Comparison of ENCODE assay signal across 18 mouse cellular contexts in the genomic region with DNA sequence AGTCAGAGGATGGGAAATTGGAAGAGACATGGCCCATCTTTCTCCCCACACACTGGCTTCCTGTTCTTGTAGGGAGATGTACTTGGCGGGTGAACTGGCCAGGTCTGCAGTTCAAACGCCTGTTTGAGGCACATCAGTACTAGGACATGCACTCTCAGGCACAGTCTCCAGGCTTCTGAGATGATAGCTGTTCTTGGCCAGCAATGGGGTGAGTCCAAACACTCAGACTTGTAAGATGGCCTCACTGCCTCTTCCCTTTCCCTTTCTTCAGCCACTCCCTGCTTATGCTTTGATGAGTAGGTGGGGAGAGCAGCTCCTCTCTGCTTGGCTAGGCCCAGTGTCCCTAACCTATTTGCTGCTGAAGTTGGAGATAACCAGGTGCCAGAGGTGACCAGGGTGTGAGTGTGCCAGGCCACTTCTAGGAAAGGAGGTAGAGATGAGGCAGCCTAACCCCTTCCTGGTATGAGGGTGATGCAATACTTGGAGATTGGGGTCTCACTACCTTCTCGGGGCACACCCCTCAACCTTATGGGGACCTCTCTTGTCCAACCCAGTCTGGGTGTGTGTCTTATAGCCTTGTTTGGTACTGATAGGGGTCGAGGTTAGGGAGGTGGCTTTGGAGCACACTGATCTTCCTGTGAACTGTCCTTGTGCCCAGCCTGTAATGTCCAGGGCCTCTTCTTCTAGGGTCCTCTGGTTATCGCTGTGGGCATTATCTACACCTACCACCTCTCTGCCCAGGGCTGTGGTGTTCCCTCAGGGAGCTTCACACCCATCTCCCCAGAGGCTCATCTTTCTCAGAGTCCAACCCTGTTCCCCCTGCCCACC. TPM values are rescaled to one million over a fixed set of nuclear protein-coding genes. Genes with fewer than 3 reads are reported as not detected.
DNase-seq lines count a peak whose midpoint lies in the region; ATAC-seq lines count a peak whose summit lies in the region.
"Had no signal": no experiment of that assay in that cellular context is flagged by ENCODE, and none has a peak within 500 bp of the region (broad histone marks: within the 10 kb centered on the region; RNA-seq: fewer than 3 reads in every experiment).

No protein-coding gene starts in this region.

- peak; percentile 41; the same call in 1 of the 2 replicates for ATAC-seq in heart, embryonic 12.5 days (ENCODE audit: insufficient number of reproducible peaks, low FRiP score)
- ATAC-seq in heart, embryonic 11.5 days (replicated peaks; ENCODE audit: insufficient number of reproducible peaks, low FRiP score, low TSS enrichment): no peak
- peak; percentile 83 for ATAC-seq in stomach, embryonic 15.5 days (ENCODE audit: insufficient read depth, low FRiP score, low read depth)

- H3K27me3 ChIP-seq in heart, embryonic 12.5 days (replicated peaks): no peaks in the 10 kb centered on the region
- no peaks in the 10 kb centered on the region for H3K27me3 ChIP-seq in heart, embryonic 11.5 days (ENCODE audit: control insufficient read depth, insufficient read depth, low read length)
- H3K27me3 ChIP-seq in stomach, embryonic 15.5 days (replicated peaks): no peaks in the 10 kb centered on the region
- H3K27me3 ChIP-seq: heart, embryonic 13.5 days had no signal

- H3K9ac ChIP-seq in heart, embryonic 12.5 days: no peak overlapping the region
- no peak overlapping the region for H3K9ac ChIP-seq in heart, embryonic 11.5 days (ENCODE audit: low read depth, low read length)
- no peak overlapping the region for H3K9ac ChIP-seq in stomach, embryonic 15.5 days
- H3K9ac ChIP-seq: heart, embryonic 13.5 days had no signal

- 81% methylated on average over 5 of the region's 5 CpGs for WGBS in heart, embryonic 12.5 days
- 79% methylated on average over 5 of the region's 5 CpGs for WGBS in heart, embryonic 11.5 days (ENCODE audit: insufficient replicate concordance)
- WGBS in stomach, embryonic 15.5 days: 74% methylated on average over 5 of the region's 5 CpGs

- H3K36me3 ChIP-seq in heart, embryonic 12.5 days: no peaks in the 10 kb centered on the region
- H3K36me3 ChIP-seq in heart, embryonic 11.5 days (ENCODE audit: control insufficient read depth, insufficient read depth, low read length): no peaks in the 10 kb centered on the region
- no peaks in the 10 kb centered on the region for H3K36me3 ChIP-seq in stomach, embryonic 15.5 days
- H3K36me3 ChIP-seq: heart, embryonic 13.5 days had no signal

- H3K9me3 ChIP-seq in heart, embryonic 12.5 days (replicated peaks): no peaks in the 10 kb centered on the region
- no peaks in the 10 kb centered on the region for H3K9me3 ChIP-seq in heart, embryonic 11.5 days (replicated peaks; ENCODE audit: control insufficient read depth, low read length)
- H3K9me3 ChIP-seq in stomach, embryonic 15.5 days: no peaks in the 10 kb centered on the region
- H3K9me3 ChIP-seq: heart, embryonic 13.5 days; hindbrain, embryonic 10.5 days had no signal

- peak; percentile 39 to 65 for DNase-seq in spleen, postnatal 4 days (ENCODE audit: low spot score in 2 of 2)
- DNase-seq in spleen, postnatal 14 days (ENCODE audit: low spot score in 2 of 2): no peak
- peak; percentile 75 for DNase-seq in liver
- no peak for DNase-seq in adrenal gland, adult 8-10 months
- DNase-seq in yolk sac, embryonic 10.5 days (ENCODE audit: low spot score): no peak
- DNase-seq: adrenal gland, postnatal 25 days; cerebellum, adult 8-10 months; gastrocnemius, postnatal 14 days; kidney, adult 18-20 months; lung, adult 18-20 months; right cerebral cortex, adult 18-20 months; thymus, postnatal 4 days had no signal

- no peak overlapping the region for H3K27ac ChIP-seq in heart, embryonic 12.5 days (ENCODE audit: poor library complexity, severe bottlenecking)
- no peak overlapping the region for H3K27ac ChIP-seq in heart, embryonic 11.5 days (ENCODE audit: low read depth, low read length)
- no peak overlapping the region for H3K27ac ChIP-seq in stomach, embryonic 15.5 days
- H3K27ac ChIP-seq: heart, embryonic 13.5 days; hindbrain, embryonic 10.5 days had no signal

- no peak overlapping the region for H3K4me2 ChIP-seq in heart, embryonic 12.5 days
- no peak overlapping the region for H3K4me2 ChIP-seq in heart, embryonic 11.5 days
- H3K4me2 ChIP-seq in stomach, embryonic 15.5 days: no peak overlapping the region
- H3K4me2 ChIP-seq: heart, embryonic 13.5 days had no signal

- no peak overlapping the region for H3K4me3 ChIP-seq in heart, embryonic 12.5 days
- H3K4me3 ChIP-seq in heart, embryonic 11.5 days (ENCODE audit: low read depth, low read length): no peak overlapping the region
- H3K4me3 ChIP-seq in stomach, embryonic 15.5 days (replicated peaks): no peak overlapping the region
- H3K4me3 ChIP-seq: heart, embryonic 13.5 days; hindbrain, embryonic 10.5 days had no signal

- H3K4me1 ChIP-seq in heart, embryonic 12.5 days (replicated peaks): peaks cover 45% of the 10 kb centered on the region
- peaks cover 7% of the 10 kb centered on the region; the same call in 1 of the 2 replicates for H3K4me1 ChIP-seq in heart, embryonic 11.5 days (ENCODE audit: control insufficient read depth, insufficient read depth, low read length)
- peaks cover 15% of the 10 kb centered on the region; the same call in 1 of the 2 replicates for H3K4me1 ChIP-seq in stomach, embryonic 15.5 days

RNA-seq across cellular contexts. Expression of a gene that starts 51.7 kb away (rescaled TPM):
- 18.1 and 19.3 TPM in 2 replicates for polyA plus RNA-seq in heart, embryonic 12.5 days (2016; fragmentation: Nextera tagmentation; extraction: Ambion mirVana)
- polyA plus RNA-seq in heart, embryonic 11.5 days (2014; fragmentation: Nextera tagmentation; extraction: Ambion mirVana): 19.1 and 21.7 TPM in 2 replicates
- polyA plus RNA-seq in stomach, embryonic 15.5 days (2015; fragmentation: Nextera tagmentation; extraction: Ambion mirVana): 24.5 and 25.1 TPM in 2 replicates
- total RNA-seq in adrenal gland, adult 8-10 months (2022): 1 to 10 TPM; 4.3 to 8.6 (median 5.7) TPM

RNA-seq across cellular contexts. Expression of a gene that starts 54.7 kb away (rescaled TPM):
- polyA plus RNA-seq in heart, embryonic 12.5 days (2016; fragmentation: Nextera tagmentation; extraction: Ambion mirVana): not detected in 2 replicates
- polyA plus RNA-seq in heart, embryonic 11.5 days (2014; fragmentation: Nextera tagmentation; extraction: Ambion mirVana): not detected in 2 replicates
- polyA plus RNA-seq in stomach, embryonic 15.5 days (2015; fragmentation: Nextera tagmentation; extraction: Ambion mirVana): not detected in 2 replicates
- total RNA-seq in adrenal gland, adult 8-10 months (2022): not detected
- total RNA-seq: adrenal gland, postnatal 25 days; gastrocnemius, postnatal 14 days; neutrophil, adult 5-6 weeks had no signal
- polyA plus RNA-seq: heart, embryonic 13.5 days; hindbrain, embryonic 10.5 days had no signal

Comparison
In these comparisons a context has a peak if more than half of its experiments do, and no peak if none do; other contexts are left out.
1. DNase-seq: peak in spleen, postnatal 4 days (2 of 2) and liver (single experiment); none in spleen, postnatal 14 days (0 of 2), adrenal gland, adult 8-10 months (single experiment) and yolk sac, embryonic 10.5 days (single experiment).